Mouse (Mus musculus) limb, embryonic 12.5 days (tissue): ENCODE data around the gene Cks2. TPM values are rescaled to one million over a fixed set of nuclear protein-coding genes. Genes with fewer than 3 reads are reported as not detected.
"Not testable (repeated sequence)": the region's sequence is repeated elsewhere in the genome, so short reads cannot be mapped to it uniquely, and the experiment has no call there.

Source experiments
- ATAC-seq: fragments of 200-750 bp; cut with Nextera tagmentation; 2 replicates; pipeline ENCODE4 v1.8.0; 2017; ENCODE audit warnings: low read depth, moderate TSS enrichment; ENCODE audit not compliant: insufficient number of reproducible peaks, insufficient read depth, low FRiP score, low TSS enrichment
- H3K27ac ChIP-seq: fragments of 300-500 bp; sonication (generic); 2 replicates; pipeline ENCODE4 v1.5.1; 2016; ENCODE audit warnings: mild to moderate bottlenecking, moderate library complexity
- H3K27me3 ChIP-seq: fragments of 300-500 bp; sonication (generic); 2 replicates; pipeline ENCODE4 v1.6.1; 2016; ENCODE audit warnings: mild to moderate bottlenecking, moderate library complexity
- H3K36me3 ChIP-seq: fragments of 300-500 bp; sonication (generic); 2 replicates; pipeline ENCODE4 v1.6.1; 2016; ENCODE audit warnings: mild to moderate bottlenecking, moderate library complexity
- H3K4me1 ChIP-seq: fragments of 300-500 bp; sonication (generic); replicated peaks from 2 replicates; pipeline ENCODE4 v1.6.1; 2016
- H3K4me2 ChIP-seq: fragments of 300-500 bp; sonication (generic); 2 replicates; pipeline ENCODE4 v1.6.1; 2016; ENCODE audit warnings: mild to moderate bottlenecking, moderate library complexity
- H3K4me3 ChIP-seq: fragments of 300-500 bp; sonication (generic); replicated peaks from 2 replicates; pipeline ENCODE4 v1.5.1; 2016; ENCODE audit warnings: mild to moderate bottlenecking
- H3K9ac ChIP-seq: fragments of 300-500 bp; sonication (generic); replicated peaks from 2 replicates; pipeline ENCODE4 v1.6.1; 2016; ENCODE audit warnings: mild to moderate bottlenecking, moderate library complexity
- H3K9me3 ChIP-seq: fragments of 300-500 bp; sonication (generic); 2 replicates; pipeline ENCODE4 v1.6.1; 2016; ENCODE audit warnings: mild to moderate bottlenecking, moderate library complexity
- WGBS: fragments of 180-500 bp; shearing (Covaris S2); methylation state at CpG from one replicate; pipeline ENCODE4 v1.1.7; 2016; 5-methylcytosine and 5-hydroxymethylcytosine counted together
- polyA plus RNA-seq: library from polyadenylated mRNA; unstranded; fragments of >200 nt; fragmentation: Nextera tagmentation; extraction: Ambion mirVana; gene quantifications from 2 replicates; pipeline ENCODE4 v1.2.1, GENCODE M21; 2016

The Cks2 gene
- polyA plus RNA-seq, 1 experiment from 2014 or later = 364 TPM

DNA sequence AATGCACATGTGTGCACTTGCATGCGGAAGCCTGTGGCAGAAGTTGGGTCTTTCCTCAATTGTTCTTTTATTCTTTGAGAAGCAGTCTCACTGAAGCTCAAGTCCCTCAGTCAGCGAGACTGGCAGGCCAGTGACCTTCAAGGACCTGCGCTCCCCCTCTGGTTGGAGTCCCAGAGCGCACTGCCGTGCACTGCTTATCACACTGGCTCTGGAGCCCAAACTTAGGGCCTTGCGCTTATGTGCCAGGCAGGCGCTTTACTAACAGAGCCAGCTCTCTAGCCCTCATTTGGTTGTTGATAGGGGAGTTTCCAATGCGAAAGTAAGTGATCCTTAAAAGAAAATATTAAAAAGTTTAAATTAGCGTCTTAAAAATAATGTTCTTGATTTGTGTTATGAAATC lies 8.9 kb downstream of the Cks2 start:
- Histone ChIP-seq H3K4me3 (no peak overlapping the region), H3K9me3 (no peaks in the 10 kb centered on the region), H3K27ac (no peak overlapping the region), H3K27me3 (no peaks in the 10 kb centered on the region), H3K4me1 (peaks cover 8% of the 10 kb centered on the region; the same call in 1 of the 2 replicates), H3K9ac (no peak overlapping the region), H3K36me3 (peaks cover 75% of the 10 kb centered on the region), H3K4me2 (no peak overlapping the region)
- WGBS = 95% methylated on average over 9 of the region's 9 CpGs
- no peak for ATAC-seq

DNA sequence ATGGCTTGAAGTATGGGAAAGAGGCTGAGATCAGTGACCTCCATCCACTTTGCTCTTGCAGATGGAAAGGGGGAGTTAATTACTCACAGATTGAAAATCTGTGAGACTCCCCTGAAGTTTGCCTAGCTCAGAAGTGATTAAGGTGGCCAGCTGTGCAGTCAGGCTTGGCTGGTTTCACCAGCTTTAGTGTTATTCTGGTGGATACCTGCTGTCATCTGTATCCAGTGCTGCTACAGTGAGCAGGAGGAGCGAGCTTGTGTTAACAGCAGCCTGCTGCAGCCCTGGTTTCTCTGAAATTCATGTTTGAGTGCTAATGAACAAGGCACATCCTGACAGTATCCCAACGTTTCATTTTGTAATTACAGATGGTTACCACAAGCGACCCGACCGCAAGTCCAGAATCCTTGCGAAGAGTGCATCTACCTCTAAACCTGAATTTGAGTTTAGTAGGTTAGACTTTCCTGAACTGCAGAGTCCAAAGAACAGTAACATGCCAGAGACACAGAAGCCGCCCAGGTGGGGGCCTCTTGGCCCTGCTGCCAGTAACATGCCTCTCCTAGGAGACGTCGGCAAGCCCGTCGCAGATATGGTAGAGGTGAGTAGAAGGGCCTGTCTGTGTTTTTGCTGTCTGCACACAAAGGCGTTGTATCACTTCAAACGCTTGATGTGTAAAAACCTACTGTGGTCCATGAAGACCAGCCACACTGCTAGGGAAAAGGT lies 11.6 kb downstream of the Cks2 start:
- peaks cover 91% of the 10 kb centered on the region for H3K36me3 ChIP-seq
- H3K9me3 ChIP-seq = no peaks in the 10 kb centered on the region
- no peaks in the 10 kb centered on the region for H3K27me3 ChIP-seq
- H3K9ac ChIP-seq = no peak overlapping the region
- no peak for ATAC-seq
- H3K27ac ChIP-seq = no peak overlapping the region
- no peak overlapping the region for H3K4me3 ChIP-seq
- H3K4me2 ChIP-seq = no peak overlapping the region
- 95% methylated on average over 13 of the region's 13 CpGs for WGBS
- no peaks in the 10 kb centered on the region; the same call in 1 of the 2 replicates for H3K4me1 ChIP-seq

DNA sequence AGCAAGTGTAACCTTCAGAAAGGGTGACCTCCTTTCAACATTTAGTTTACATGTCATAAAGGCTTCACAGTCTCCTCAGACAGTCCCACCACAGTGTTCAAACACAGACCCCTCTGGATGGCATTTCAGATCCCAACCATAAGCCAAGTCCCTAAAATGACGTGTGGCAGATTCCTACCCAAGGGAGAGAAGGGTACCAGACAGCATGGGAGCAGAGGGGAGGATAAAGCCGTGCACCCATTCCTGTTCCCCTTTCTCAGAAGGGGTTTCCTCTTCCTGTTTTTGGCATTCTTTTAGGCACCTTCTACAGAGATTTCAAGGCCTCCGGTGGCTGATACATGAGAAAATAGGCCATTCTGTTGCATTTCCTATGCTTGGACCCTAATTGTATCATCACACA lies 13.1 kb downstream of the Cks2 start:
- Histone ChIP-seq H3K4me2 (no peak overlapping the region), H3K9me3 (no peaks in the 10 kb centered on the region), H3K4me3 (no peak overlapping the region), H3K36me3 (peaks cover 98% of the 10 kb centered on the region), H3K27me3 (no peaks in the 10 kb centered on the region), H3K9ac (no peak overlapping the region), H3K27ac (no peak overlapping the region), H3K4me1 (no peaks in the 10 kb centered on the region)
- WGBS = 97% methylated on average over 3 of the region's 3 CpGs
- no peak for ATAC-seq

DNA sequence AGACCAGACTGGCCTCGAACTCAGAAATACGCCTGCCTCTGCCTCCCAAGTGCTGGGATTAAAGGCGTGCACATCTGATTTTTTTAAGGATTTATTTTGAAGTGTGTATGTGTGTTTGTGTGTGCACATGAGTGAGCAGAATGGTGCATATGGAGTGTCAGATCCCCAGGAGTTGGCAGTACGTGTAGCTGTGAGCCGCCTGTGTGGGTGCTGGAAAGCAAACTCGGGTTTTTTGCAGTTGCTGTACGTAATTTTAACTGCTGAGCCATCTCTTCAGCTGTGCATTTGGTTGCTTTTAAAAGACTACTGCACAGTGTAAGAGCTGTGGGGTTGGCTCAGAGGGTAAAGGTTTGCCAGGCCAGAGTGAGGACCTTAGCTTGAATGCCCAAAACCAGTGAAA lies 14.5 kb downstream of the Cks2 start:
- no peaks in the 10 kb centered on the region for H3K27me3 ChIP-seq
- H3K27ac ChIP-seq = no peak overlapping the region
- no peak overlapping the region for H3K4me3 ChIP-seq
- H3K9ac ChIP-seq = no peak overlapping the region
- no peaks in the 10 kb centered on the region for H3K4me1 ChIP-seq
- H3K4me2 ChIP-seq = no peak overlapping the region
- H3K9me3 ChIP-seq = no peaks in the 10 kb centered on the region
- ATAC-seq = no peak
- WGBS = 96% methylated on average over 7 of the region's 7 CpGs
- H3K36me3 ChIP-seq = peaks cover 96% of the 10 kb centered on the region

DNA sequence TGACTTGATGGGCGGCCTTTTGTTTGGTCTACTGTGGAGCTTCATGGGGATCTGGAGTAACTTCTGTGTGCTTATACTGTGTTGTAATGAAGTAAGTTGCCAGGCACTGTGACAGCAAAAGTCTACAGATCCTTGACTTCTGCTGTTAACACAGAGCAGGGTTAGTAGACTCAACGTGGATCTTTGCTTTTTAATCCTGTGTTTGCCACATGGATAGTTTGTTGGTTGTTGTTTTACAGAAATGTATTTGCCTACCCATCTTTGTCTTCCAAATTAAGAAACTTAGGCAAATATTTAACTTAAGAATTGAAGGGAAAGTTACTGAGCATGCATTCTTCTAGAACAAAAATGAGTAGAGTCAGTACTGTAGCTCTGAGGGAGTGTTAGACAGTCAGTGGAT lies 18.5 kb downstream of the Cks2 start:
- ATAC-seq = no peak
- H3K9me3 ChIP-seq = no peaks in the 10 kb centered on the region

DNA sequence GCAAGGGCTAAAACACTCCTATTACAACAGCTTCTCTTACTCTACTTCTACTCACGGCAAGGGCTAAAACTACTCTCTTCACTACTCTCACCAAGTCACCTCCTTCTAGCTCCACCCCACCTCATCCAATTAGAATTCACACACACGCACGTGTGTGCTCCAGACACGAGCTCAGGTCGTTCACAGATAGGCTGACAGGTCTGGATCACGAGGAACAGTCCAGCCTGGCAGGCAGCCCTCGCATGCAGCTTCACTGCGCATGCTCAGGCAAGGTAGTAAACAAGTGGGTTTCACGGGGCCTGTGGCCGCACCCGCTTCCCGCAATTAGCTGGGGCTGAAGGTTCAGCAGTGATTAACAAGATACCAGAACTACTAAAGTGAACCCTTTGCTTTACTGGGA lies 23.2 kb downstream of the Cks2 start:
- WGBS = 84% methylated on average over 12 of the region's 12 CpGs
- H3K36me3 ChIP-seq = peaks cover 87% of the 10 kb centered on the region
- not testable (repeated sequence) for H3K4me1 ChIP-seq, H3K9ac ChIP-seq, H3K4me2 ChIP-seq, ATAC-seq, H3K27ac ChIP-seq, H3K9me3 ChIP-seq, H3K27me3 ChIP-seq, H3K4me3 ChIP-seq

More for the DNA sequence above, 18.5 kb downstream of the Cks2 start:
- peaks cover 96% of the 10 kb centered on the region for H3K36me3 ChIP-seq
- H3K4me2 ChIP-seq = no peak overlapping the region
- no peaks in the 10 kb centered on the region for H3K4me1 ChIP-seq
- 91% methylated on average over 2 of the region's 2 CpGs for WGBS
- H3K4me3 ChIP-seq = no peak overlapping the region
- no peak overlapping the region for H3K27ac ChIP-seq
- H3K9ac ChIP-seq = no peak overlapping the region
- no peaks in the 10 kb centered on the region for H3K27me3 ChIP-seq

DNA sequence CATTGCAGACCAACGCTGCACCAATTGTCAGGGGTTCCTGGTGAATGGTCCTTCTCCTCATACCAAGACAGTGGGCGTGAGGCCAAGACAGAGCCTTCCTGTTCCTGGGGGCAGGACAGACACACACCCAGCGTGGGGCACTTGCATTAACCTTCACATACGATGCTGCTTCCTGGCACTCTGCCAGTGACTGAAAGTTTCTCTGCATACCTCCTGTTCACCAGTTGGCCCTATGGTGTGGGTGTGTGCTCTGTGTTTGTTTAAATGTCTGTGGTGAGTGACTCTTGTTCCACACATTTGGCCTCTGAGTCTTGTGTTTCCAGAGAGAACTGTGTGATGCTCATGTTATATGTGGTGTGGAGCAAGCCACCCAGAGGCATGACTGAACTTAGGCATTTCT lies 31.6 kb downstream of the Cks2 start:
- ATAC-seq = no peak
- H3K27ac ChIP-seq = no peak overlapping the region
- no peak overlapping the region for H3K4me3 ChIP-seq
- H3K36me3 ChIP-seq = peaks cover 93% of the 10 kb centered on the region
- WGBS = 90% methylated on average over 4 of the region's 4 CpGs
- no peak overlapping the region for H3K4me2 ChIP-seq
- H3K9me3 ChIP-seq = no peaks in the 10 kb centered on the region
- H3K27me3 ChIP-seq = no peaks in the 10 kb centered on the region
- H3K4me1 ChIP-seq = no peaks in the 10 kb centered on the region
- H3K9ac ChIP-seq = no peak overlapping the region

DNA sequence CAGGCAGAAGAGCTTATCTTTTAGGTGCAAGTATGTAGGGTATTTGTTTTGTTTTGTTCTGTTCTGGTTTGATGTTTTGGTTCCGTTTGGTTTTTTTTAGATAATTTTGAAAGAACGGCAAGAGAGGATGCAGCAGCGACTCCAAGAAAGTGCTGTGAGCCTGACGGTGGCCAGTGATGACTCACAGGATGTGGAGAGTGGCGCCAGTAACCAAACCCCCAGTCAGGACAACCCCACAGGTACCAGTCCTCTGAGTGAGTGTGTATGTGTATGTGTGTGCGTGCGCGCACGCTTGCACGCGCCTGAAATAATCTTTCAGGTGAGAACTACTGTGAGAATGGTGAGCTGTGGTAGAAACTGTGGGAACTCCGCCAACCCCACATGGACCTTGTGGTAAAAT lies 32.0 kb downstream of the Cks2 start:
- H3K36me3 ChIP-seq = peaks cover 94% of the 10 kb centered on the region
- no peak for ATAC-seq
- WGBS = 96% methylated on average over 12 of the region's 12 CpGs

DNA sequence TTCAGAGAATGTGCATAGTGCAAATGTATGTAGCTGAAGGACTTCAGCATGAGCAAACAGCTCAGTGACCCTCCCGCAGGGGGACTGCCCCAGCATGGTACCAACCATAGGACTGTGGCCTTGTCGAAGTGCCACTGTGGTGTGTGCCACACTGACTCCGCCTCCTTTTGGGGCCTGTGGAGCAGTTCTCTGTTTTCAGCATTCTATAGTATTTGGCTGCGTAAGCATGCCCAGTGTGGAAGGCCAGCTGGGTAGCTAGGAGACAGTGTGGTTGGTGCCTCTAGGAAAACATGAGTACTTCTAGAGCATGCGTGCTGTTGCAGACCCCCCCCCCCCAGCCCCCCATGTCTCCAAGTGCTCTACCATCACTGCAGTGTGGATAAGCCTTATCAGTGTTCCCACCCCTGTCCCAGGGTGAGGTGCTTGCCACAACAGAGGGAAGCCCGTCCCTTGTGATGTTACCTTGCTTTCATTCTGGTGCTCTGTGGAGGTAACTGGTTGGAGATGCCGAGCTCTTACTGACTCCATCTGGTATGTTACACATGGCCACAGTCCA lies 32.7 kb downstream of the Cks2 start:
- 94% methylated on average over 7 of the region's 7 CpGs for WGBS

More for the DNA sequence above, 32.0 kb downstream of the Cks2 start:
- Histone ChIP-seq H3K27me3 (no peaks in the 10 kb centered on the region), H3K9ac (no peak overlapping the region), H3K4me3 (no peak overlapping the region), H3K27ac (no peak overlapping the region), H3K9me3 (no peaks in the 10 kb centered on the region), H3K4me1 (no peaks in the 10 kb centered on the region), H3K4me2 (no peak overlapping the region)

DNA sequence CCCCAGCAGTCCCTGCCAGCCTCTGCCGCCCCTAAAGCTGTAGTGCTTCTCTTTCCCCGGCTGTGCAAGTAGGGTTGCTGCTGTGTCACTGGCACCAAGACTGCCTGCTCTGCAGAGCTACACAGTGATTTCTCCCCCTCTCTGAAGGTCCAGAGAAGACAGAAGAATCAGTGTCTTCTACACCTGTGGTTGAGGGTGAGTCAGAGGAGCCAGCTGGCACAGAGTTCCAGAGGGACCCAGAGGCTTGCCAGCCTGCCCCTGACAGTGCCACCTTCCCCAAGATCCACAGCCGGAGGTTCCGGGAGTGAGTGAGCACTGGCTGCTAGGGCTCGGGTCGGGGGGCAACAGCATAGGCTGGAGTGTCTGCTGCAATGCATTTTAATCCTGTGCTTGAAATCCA lies 33.7 kb downstream of the Cks2 start:
- no peaks in the 10 kb centered on the region for H3K4me1 ChIP-seq
- H3K4me2 ChIP-seq = no peak overlapping the region
- no peak overlapping the region for H3K9ac ChIP-seq
- peaks cover 100% of the 10 kb centered on the region for H3K36me3 ChIP-seq
- no peak overlapping the region for H3K27ac ChIP-seq
- 96% methylated on average over 6 of the region's 6 CpGs for WGBS
- no peaks in the 10 kb centered on the region for H3K27me3 ChIP-seq
- H3K9me3 ChIP-seq = no peaks in the 10 kb centered on the region
- ATAC-seq = no peak
- no peak overlapping the region for H3K4me3 ChIP-seq

More for the DNA sequence above, 32.7 kb downstream of the Cks2 start:
- Histone ChIP-seq H3K27ac (no peak overlapping the region), H3K4me1 (no peaks in the 10 kb centered on the region), H3K4me2 (no peak overlapping the region), H3K36me3 (peaks cover 98% of the 10 kb centered on the region), H3K27me3 (no peaks in the 10 kb centered on the region), H3K4me3 (no peak overlapping the region), H3K9me3 (no peaks in the 10 kb centered on the region), H3K9ac (no peak overlapping the region)
- no peak for ATAC-seq

DNA sequence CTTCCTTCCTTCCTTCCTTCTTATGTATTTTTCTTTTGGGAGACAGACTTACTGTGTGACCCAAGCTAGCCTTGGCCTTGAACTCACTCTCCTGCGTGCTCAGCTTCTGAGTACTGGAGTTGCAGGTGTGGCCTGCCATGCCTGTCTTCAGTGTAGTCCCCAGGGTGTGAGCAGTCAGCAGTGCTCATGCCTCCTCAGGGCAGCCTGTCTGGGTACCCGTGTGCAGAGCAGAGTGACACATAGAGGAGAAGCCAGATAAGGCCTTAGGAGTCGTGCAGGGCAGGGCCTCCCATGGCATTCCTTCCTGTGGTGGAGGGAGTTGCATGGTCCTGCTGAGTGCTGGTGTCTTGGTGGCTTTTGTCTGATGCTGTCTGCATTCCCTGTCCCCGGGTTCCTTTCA lies 34.3 kb downstream of the Cks2 start:
- Histone ChIP-seq H3K9ac (no peak overlapping the region), H3K9me3 (no peaks in the 10 kb centered on the region), H3K36me3 (peaks cover 99% of the 10 kb centered on the region), H3K27ac (no peak overlapping the region), H3K4me2 (no peak overlapping the region), H3K4me1 (no peaks in the 10 kb centered on the region), H3K27me3 (no peaks in the 10 kb centered on the region), H3K4me3 (no peak overlapping the region)
- no peak for ATAC-seq
- WGBS = 89% methylated on average over 4 of the region's 4 CpGs

DNA sequence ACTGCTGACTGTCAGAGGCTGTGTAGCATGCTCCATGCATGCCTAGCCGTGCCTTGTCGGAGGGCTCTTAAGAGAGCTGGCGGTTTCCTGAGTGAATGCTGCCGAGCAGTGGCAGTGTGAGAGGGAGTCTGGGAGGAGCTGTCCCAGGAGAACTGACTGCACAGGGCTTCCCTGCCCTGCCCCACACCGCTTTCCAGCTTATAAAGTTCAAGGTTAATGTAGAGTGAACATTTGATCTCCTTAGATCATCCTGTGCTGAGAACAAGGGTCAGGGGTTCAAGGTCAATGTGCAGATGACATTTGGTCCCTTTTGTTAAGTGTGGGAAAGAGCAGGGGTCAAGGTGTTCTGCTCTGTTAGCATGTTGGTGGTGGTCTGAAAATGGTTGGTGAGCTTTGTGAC lies 36.0 kb downstream of the Cks2 start:
- Histone ChIP-seq H3K27me3 (no peaks in the 10 kb centered on the region), H3K27ac (no peak overlapping the region), H3K4me1 (no peaks in the 10 kb centered on the region), H3K36me3 (peaks cover 99% of the 10 kb centered on the region), H3K4me2 (no peak overlapping the region), H3K9ac (no peak overlapping the region), H3K4me3 (no peak overlapping the region), H3K9me3 (no peaks in the 10 kb centered on the region)
- 86% methylated on average over 5 of the region's 5 CpGs for WGBS
- ATAC-seq = no peak
